Mouse (Mus musculus) heart, postnatal 36 days (tissue): ENCODE results near the gene Elavl3. TPM values are rescaled to one million over a fixed set of nuclear protein-coding genes. Genes with fewer than 3 reads are reported as not detected.

Experiments
- DNase-seq, 2 experiments: peaks; one replicate each; pipeline ENCODE4 v3.0.0; 2021 to 2022
- intact Hi-C: fragments of 180-260 bp; cut with DNase I; formaldehyde crosslinking; loops from one replicate; pipeline ENCODE4 v1.15.1; 2025
- total RNA-seq, 2 experiments: library from RNA; stranded (reverse); gene quantifications; 2 replicates each; pipeline ENCODE4 v1.2.3; 2021

Elavl3 gene
- total RNA-seq, 2 experiments from 2014 or later = 0.05 to 0.11 TPM

GRCm38 (mm10) chr9:22065642-22066041 lies 13.8 kb upstream of the Elavl3 start:
- DNase-seq = no peak
- intact Hi-C loops = loop anchor here (1.0 to 5.0 kb wide), 2 partner anchors 78 to 92 kb away; partner anchors contain the start of gene Pigyl

DNA sequence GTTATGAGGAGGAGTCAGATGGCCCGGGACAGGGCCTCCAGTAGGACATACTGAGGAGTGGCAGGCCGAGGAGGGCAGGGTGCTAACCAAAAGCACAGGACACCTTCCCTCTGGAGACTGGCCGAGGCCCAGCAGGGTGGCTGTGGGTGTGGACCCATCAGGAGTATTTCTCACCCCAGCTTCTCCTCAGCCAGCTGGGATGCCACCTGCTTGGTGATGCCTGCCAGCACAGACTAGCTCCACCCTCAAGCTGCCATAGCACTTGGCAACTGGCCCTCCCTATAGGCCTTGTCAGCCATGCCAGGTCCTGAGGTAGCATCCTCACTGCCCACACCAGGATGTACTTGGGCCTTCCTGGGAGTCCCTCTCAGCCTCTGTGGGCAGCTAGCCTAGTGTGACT lies 12.5 kb upstream of the Elavl3 start:
- intact Hi-C loops = no loop called here
- DNase-seq = no peak

GRCm38 (mm10) chr9:22061339-22061738 lies 9.5 kb upstream of the Elavl3 start:
- no peak for DNase-seq
- intact Hi-C loops = no loop called here

GRCm38 (mm10) chr9:22058011-22058424 lies 6.2 kb upstream of the Elavl3 start:
- peak; percentile 41 to 60 for DNase-seq
- intact Hi-C loops = loop anchor here (5.0 kb wide), 1 partner anchor 81 kb away; no protein-coding TSS in a partner anchor

GRCm38 (mm10) chr9:22057031-22057517 lies 5.3 kb upstream of the Elavl3 start:
- no peak for DNase-seq
- intact Hi-C loops = loop anchor here (5.0 kb wide), 1 partner anchor 80 kb away; no protein-coding TSS in a partner anchor

DNA sequence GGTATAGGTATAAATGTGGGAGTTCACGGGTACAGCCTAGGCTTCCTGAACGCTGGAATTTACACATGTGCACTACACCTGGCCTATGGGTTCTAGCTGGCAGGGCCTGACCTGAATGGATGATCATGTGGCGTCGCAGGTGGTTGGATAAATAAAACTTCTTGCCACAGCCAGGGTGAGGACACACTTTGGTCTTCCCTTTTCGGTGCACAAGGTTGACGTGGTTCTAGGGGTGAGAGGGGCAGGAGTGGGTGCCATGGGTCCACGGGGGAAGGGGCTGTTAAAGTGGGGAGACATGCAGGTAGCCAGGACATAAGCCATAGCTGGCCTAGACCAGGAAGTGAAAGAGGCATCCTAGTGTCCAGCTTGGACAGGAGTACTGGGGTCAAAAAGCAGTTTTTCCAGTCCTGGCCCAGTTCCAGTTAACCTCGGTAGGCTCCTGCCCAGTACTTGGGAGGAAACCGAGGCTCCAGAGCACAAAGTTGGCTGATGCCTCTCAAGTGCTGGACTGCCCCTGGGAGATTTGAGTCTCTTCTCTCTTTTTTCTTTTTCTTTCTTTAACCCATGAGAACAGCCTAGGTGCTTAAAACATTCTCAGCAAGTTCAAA lies 4.6 kb upstream of the Elavl3 start:
- intact Hi-C loops = loop anchor here (5.0 kb wide), 1 partner anchor 79 kb away; no protein-coding TSS in a partner anchor
- no peak for DNase-seq

- intact Hi-C loops = loop anchor here (5.0 kb wide), 1 partner anchor 78 kb away; no protein-coding TSS in a partner anchor
- DNase-seq = no peak
These were observed 3.9 kb upstream of the Elavl3 start for GRCm38 (mm10) chr9:22055713-22056112.

DNA sequence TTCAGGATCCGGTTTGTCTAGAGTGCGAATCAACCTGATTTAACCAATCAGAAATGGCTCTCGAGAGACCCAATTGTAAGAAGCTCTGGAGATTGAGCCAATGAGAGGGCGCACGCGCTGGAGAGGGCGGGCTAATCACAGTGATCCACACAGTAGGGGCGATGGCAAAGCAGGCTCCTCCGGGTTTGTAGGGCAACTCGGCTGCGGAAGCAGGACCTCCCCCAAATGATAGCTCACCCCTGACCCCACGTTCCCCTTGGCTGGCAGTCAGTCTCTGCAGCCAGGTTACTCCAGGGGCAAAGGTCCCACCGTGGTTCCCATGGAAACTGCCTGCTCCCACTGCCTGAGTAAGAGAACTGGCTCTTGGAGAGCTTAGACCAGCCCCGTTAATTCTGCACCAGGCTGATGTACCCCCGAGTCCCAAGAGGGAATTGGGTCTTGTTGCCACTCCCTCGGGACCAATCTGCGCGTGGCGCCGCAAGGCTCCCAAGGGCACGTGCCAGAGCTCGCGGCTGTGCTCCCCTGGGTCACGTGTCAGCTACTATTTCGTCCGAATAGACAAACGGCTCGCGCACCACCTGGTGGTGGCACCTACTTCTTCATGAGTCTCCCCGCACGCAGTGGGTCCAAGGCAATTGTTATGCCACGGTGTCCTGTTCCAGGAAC lies 2.7 kb upstream of the Elavl3 start:
- intact Hi-C loops = loop anchor here (5.0 kb wide), 1 partner anchor 77 kb away; no protein-coding TSS in a partner anchor
- peak; percentile 35 to 36 for DNase-seq

- intact Hi-C loops = no loop called here
- DNase-seq = no peak
These were observed 1.8 kb upstream of the Elavl3 start for GRCm38 (mm10) chr9:22053657-22054056.

GRCm38 (mm10) chr9:22051161-22051957 lies 464 bp downstream of the Elavl3 start:
- intact Hi-C loops = no loop called here
- DNase-seq = no peak

GRCm38 (mm10) chr9:22050351-22050889 lies 1.4 kb downstream of the Elavl3 start:
- peak; percentile 23 to 29 for DNase-seq
- intact Hi-C loops = no loop called here

- DNase-seq = no peak
- intact Hi-C loops = no loop called here
These were observed 2.0 kb downstream of the Elavl3 start for GRCm38 (mm10) chr9:22049721-22050270.

- intact Hi-C loops = no loop called here
- DNase-seq = no peak
These were observed 2.5 kb downstream of the Elavl3 start for GRCm38 (mm10) chr9:22049315-22049714.

DNA sequence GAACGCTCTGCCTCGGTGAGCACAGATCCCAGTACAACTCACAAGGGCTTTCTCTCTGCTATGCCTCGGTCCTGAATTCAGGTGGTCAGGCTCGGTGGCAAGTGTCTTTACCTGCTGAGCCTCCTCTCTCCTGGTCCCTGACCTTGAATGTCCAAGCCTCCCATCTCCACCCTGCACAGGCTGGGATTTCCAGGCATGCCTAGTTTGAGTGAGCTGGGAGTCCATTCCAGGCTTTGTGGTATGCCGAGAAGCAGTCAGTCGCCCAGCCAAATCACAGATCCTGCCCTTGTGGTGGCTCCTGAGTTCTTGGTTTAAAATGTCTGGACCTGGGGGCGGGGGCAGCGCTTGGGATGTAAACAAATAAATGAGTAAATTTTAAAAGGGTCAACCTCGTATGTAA lies 4.5 kb downstream of the Elavl3 start:
- intact Hi-C loops = no loop called here

DNA sequence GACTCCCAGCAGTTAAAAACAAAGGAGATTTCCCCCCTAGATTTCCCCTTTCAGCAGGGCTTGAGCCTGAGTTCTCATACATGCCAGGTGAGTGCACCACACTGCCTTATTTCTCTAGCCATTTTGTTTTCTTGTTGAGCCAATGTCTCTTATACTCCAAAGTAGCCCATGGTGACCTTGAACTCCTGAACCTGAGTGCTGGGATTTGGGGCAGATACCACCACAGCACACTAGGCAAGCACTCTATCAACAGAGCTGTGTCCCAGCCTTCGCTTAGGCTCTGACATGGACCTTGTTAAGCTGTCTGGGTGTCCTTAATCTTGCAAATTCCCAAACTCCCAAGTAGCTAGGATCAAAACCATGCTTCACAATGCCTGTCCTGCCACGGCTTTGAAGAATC lies 10.0 kb downstream of the Elavl3 start:
- no peak for DNase-seq
- intact Hi-C loops = no loop called here

More for the DNA sequence above, 4.5 kb downstream of the Elavl3 start:
- no peak for DNase-seq

DNA sequence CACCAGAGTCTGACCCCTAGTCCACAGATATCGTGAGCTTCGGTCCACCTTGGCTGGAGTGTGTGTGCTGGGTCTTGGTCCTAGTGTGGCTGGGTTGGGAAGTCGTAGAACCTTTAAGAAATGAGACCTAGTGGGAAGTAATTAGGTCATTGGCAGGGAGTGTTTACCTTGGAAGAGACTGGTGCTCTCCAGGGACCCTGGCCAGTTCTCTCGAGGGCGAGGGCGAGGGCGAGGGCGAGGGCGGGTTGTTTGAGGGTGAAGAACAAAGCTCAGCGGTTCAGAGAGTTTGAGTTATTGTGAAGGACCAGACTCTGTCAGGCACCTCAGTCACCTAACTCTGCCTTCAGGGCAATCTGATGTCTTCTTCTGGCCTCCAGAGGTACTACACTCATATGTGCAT lies 14.0 kb downstream of the Elavl3 start:
- intact Hi-C loops = no loop called here
- DNase-seq = no peak

GRCm38 (mm10) chr9:22035300-22036044 lies 16.4 kb downstream of the Elavl3 start:
- intact Hi-C loops = no loop called here
- no peak for DNase-seq

DNA sequence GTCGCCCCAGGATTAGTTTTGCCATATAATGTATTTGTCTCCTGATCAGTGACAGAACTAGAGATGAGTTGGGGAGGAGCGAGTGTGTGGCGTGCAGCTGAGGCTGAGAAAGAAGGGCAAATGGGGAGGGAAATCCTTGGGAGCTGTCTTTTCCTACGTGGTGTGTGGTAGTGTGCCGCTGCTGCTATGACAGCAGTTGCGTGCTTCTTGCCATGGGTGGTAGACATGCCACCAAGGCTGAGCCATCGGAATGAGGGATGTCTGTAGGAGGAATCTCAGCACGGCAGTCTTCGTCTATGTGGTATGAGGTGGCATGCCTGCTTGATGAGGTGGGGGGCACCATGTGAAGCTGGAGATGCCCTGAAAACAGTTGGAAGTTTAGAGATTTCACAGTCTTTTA lies 21.4 kb downstream of the Elavl3 start:
- intact Hi-C loops = no loop called here
- no peak for DNase-seq

GRCm38 (mm10) chr9:22028467-22028866 lies 23.4 kb downstream of the Elavl3 start:
- intact Hi-C loops = no loop called here
- no peak for DNase-seq

GRCm38 (mm10) chr9:22024592-22024991 lies 27.2 kb downstream of the Elavl3 start:
- intact Hi-C loops = no loop called here
- no peak for DNase-seq
